ENCODE assay signal across 7 mouse cellular contexts in the genomic region with DNA sequence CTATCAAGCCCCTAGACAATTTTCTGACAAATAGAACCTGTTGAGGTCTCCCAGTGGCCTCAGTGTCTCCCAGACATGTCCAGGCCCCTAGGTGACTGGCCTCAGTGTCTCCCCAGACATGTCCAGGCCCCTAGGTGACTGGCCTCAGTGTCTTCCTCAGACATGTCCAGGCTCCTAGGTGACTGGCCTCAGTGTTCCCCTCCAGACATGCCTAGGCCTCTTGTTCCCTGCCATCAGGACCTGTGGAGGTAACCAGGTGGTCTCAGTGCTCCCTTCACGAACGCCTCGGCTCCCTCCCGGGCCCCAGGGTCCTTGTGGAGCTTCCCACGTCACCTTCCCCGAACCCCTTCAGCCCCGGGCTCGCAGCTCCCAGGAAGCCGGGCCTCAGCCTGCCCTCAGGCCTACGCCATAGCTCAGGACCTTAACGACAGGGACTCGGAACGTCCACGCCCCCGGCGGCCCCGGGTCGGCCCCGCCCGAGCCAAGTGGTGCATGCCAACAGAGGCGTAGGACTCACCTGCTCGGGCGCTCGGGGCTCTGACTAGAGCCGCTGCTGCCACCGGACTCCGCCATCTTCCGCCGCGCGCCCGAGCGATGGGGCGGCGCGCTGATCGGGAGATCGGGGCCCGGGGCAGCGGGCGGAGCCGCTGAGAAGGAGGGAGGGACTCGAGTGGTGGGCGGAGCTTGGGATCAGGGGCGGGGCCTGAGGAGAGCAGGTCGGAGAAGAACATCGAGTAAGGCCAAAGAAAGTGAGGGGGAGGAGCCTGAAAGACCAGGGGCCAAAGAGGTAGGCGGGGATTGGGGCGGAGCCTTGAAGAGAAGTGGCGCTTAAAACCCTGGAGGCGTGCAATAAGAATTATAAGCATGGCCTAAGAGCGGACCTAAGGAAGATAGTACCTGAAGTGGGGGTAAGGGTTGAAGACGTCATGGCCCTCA. TPM values are rescaled to one million over a fixed set of nuclear protein-coding genes. Genes with fewer than 3 reads are reported as not detected.
DNase-seq lines count a peak whose midpoint lies in the region; ATAC-seq and TF ChIP-seq lines count a peak whose summit lies in the region.

Gene Klhl26, minus strand, starts transcription at position 636 of the 936 bp plus-strand sequence.

- H3K27ac ChIP-seq in embryonic facial prominence, embryonic 10.5 days (replicated peaks) = peak within 1 kb of the TSS; percentile 94
- H3K27ac ChIP-seq in intestine, postnatal 0 days (ENCODE audit: low read depth, low read length) = peak within 1 kb of the TSS; percentile 86
- H3K27ac ChIP-seq in midbrain, embryonic 12.5 days (replicated peaks) = 0 out of 2 replicates have a peak within 1 kb of the TSS, but pooled peaks have one; percentile 32
- peak within 1 kb of the TSS; percentile 40 for H3K27ac ChIP-seq in small intestine, adult 2 months (ENCODE audit: insufficient read depth, low read depth, low read length)

- peaks cover 36% of the 10 kb centered on the region for H3K4me1 ChIP-seq in embryonic facial prominence, embryonic 10.5 days
- H3K4me1 ChIP-seq in intestine, postnatal 0 days (replicated peaks; ENCODE audit: control insufficient read depth, insufficient read depth, low read length) = peaks cover 6% of the 10 kb centered on the region; the same call in 1 of the 2 replicates
- H3K4me1 ChIP-seq in midbrain, embryonic 12.5 days = peaks cover 18% of the 10 kb centered on the region
- H3K4me1 ChIP-seq in small intestine, adult 2 months (ENCODE audit: control insufficient read depth, insufficient read depth, insufficient read length, low read length) = peaks cover 16% of the 10 kb centered on the region; the same call in 1 of the 2 replicates

- H3K27me3 ChIP-seq in embryonic facial prominence, embryonic 10.5 days (replicated peaks; ENCODE audit: low read depth, poor library complexity, severe bottlenecking) = peaks cover 27% of the 10 kb centered on the region
- no peaks in the 10 kb centered on the region for H3K27me3 ChIP-seq in intestine, postnatal 0 days (replicated peaks; ENCODE audit: control insufficient read depth, insufficient read depth, low read length)
- H3K27me3 ChIP-seq in midbrain, embryonic 12.5 days = peaks cover 36% of the 10 kb centered on the region
- H3K27me3 ChIP-seq in small intestine, adult 2 months (ENCODE audit: control insufficient read depth, insufficient read depth, low read length) = no peaks in the 10 kb centered on the region

- peak; percentile 98 for DNase-seq in adrenal gland, postnatal 10 days
- DNase-seq in embryonic facial prominence, embryonic 10.5 days (ENCODE audit: low spot score) = peak; percentile 97
- DNase-seq in gonadal fat pad, adult 2 months (ENCODE audit: low read depth) = peak; percentile 79
- DNase-seq in left cerebral cortex, postnatal 4 days = peak; percentile 95

- peak within 1 kb of the TSS; percentile 95 for H3K4me3 ChIP-seq in embryonic facial prominence, embryonic 10.5 days
- peak within 1 kb of the TSS; percentile 71 for H3K4me3 ChIP-seq in intestine, postnatal 0 days (ENCODE audit: low read depth, low read length)
- H3K4me3 ChIP-seq in midbrain, embryonic 12.5 days = peak within 1 kb of the TSS; percentile 80
- peak within 1 kb of the TSS; percentile 90 for H3K4me3 ChIP-seq in small intestine, adult 2 months (ENCODE audit: low read depth, low read length)

- H3K4me2 ChIP-seq in intestine, postnatal 0 days (replicated peaks; ENCODE audit: low read depth) = peak within 1 kb of the TSS; percentile 86
- peak within 1 kb of the TSS; percentile 82 for H3K4me2 ChIP-seq in midbrain, embryonic 12.5 days (replicated peaks)

- intact Hi-C loops in left cerebral cortex, postnatal 4 days (cut with DNase I) = no loop called here

- H3K9ac ChIP-seq in intestine, postnatal 0 days (ENCODE audit: low read depth, low read length) = peak within 1 kb of the TSS; percentile 85
- peak within 1 kb of the TSS; percentile 84 for H3K9ac ChIP-seq in midbrain, embryonic 12.5 days (replicated peaks)

- no peaks in the 10 kb centered on the region for H3K9me3 ChIP-seq in embryonic facial prominence, embryonic 10.5 days
- no peaks in the 10 kb centered on the region for H3K9me3 ChIP-seq in intestine, postnatal 0 days (ENCODE audit: control insufficient read depth)
- H3K9me3 ChIP-seq in midbrain, embryonic 12.5 days = no peaks in the 10 kb centered on the region

- ATAC-seq in intestine, postnatal 0 days = peak; percentile 90
- peak; percentile 88 for ATAC-seq in midbrain, embryonic 12.5 days (ENCODE audit: low FRiP score, low read depth)

- peaks cover 7% of the 10 kb centered on the region for H3K36me3 ChIP-seq in embryonic facial prominence, embryonic 10.5 days (replicated peaks)
- H3K36me3 ChIP-seq in intestine, postnatal 0 days (ENCODE audit: control insufficient read depth, insufficient read depth) = no peaks in the 10 kb centered on the region
- H3K36me3 ChIP-seq in midbrain, embryonic 12.5 days = no peaks in the 10 kb centered on the region
- no peaks in the 10 kb centered on the region for H3K36me3 ChIP-seq in small intestine, adult 2 months (ENCODE audit: control insufficient read depth, insufficient read depth, low read length)

- peak; percentile 57 for TF ChIP-seq POLR2A in small intestine, adult 2 months (IDR thresholded peaks at IDR 0.05; ENCODE audit: low read depth, low read length)

- TF ChIP-seq CTCF in intestine, postnatal 0 days (IDR thresholded peaks at IDR 0.05; ENCODE audit: low read depth) = no peak
- TF ChIP-seq CTCF in small intestine, adult 2 months (IDR thresholded peaks at IDR 0.05; ENCODE audit: extremely low read depth, insufficient read length, insufficient replicate concordance, low read depth, low read length) = no peak

- under 1% methylated on average over 53 of the region's 53 CpGs for WGBS in embryonic facial prominence, embryonic 10.5 days
- under 1% methylated on average over 53 of the region's 53 CpGs for WGBS in intestine, postnatal 0 days
- under 1% methylated on average over 53 of the region's 53 CpGs for WGBS in midbrain, embryonic 12.5 days
- 1% methylated on average over 53 of the region's 53 CpGs for WGBS in small intestine, adult 2 months

RNA-seq across cellular contexts. Expression of gene Klhl26, which starts in this region (rescaled TPM):
- 10 to 100 TPM; 14.0 to 15.1 TPM for total RNA-seq in adrenal gland, postnatal 10 days (2021)
- 22.4 and 24.1 TPM in 2 replicates for polyA plus RNA-seq in embryonic facial prominence, embryonic 10.5 days (2016; fragmentation: Nextera tagmentation; extraction: Ambion mirVana)
- polyA plus RNA-seq in gonadal fat pad, adult 2 months (2012; rRNA removed) = 48.4 and 50.6 TPM in 2 replicates
- 9.3 and 10.5 TPM in 2 replicates for polyA plus RNA-seq in intestine, postnatal 0 days (2015; fragmentation: Nextera tagmentation; extraction: Ambion mirVana)
- total RNA-seq in left cerebral cortex, postnatal 4 days (2021) = 10 to 100 TPM; 26.3 to 28.7 TPM
- 17.8 and 18.5 TPM in 2 replicates for polyA plus RNA-seq in midbrain, embryonic 12.5 days (2016; fragmentation: Nextera tagmentation; extraction: Ambion mirVana)
- 24.9 and 30.8 TPM in 2 replicates for polyA plus RNA-seq in small intestine, adult 2 months (2012; rRNA removed)

Comparison
In these comparisons a context has a peak if more than half of its experiments do, and no peak if none do; other contexts are left out.
1. Peak in every context shown above with its lines: DNase-seq, ATAC-seq, H3K4me3 ChIP-seq and H3K27ac ChIP-seq.
2. H3K27ac ChIP-seq: peak in every context shown above with its lines; median percentile 94 in embryonic facial prominence, embryonic 10.5 days; 86 in intestine, postnatal 0 days; 40 in small intestine, adult 2 months; 32 in midbrain, embryonic 12.5 days.